Mouse (Mus musculus) spleen, adult 2 months (tissue): Measurements from ENCODE around the gene Gm4952. TPM values are rescaled to one million over a fixed set of nuclear protein-coding genes. Genes with fewer than 3 reads are reported as not detected.

Experiments used
- DNase-seq, 2 experiments: peaks; one replicate each; pipeline versions ENCODE4 v3.0.0 to v3.0.0-alpha.2; 2012 to 2021; ENCODE audit warnings: low spot score in 2 of 2, low read depth in 1 of 2
- H3K27ac ChIP-seq: fragments of 200-500 bp; 2 replicates; pipeline ENCODE4 v1.5.1; 2012; ENCODE audit warnings: low read length, inconsistent platforms; ENCODE audit not compliant: insufficient read depth
- H3K27me3 ChIP-seq: fragments of 200-500 bp; 2 replicates; pipeline ENCODE4 v1.6.1; 2012; ENCODE audit warnings: mild to moderate bottlenecking, moderate library complexity, low read length, inconsistent platforms; ENCODE audit not compliant: control insufficient read depth, insufficient read depth
- H3K36me3 ChIP-seq: fragments of 200-500 bp; 2 replicates; pipeline ENCODE4 v1.6.1; 2012; ENCODE audit warnings: mild to moderate bottlenecking, low read length, inconsistent platforms; ENCODE audit not compliant: control insufficient read depth, insufficient read depth
- H3K4me1 ChIP-seq: fragments of 200-500 bp; 2 replicates; pipeline ENCODE4 v1.6.1; 2011; ENCODE audit warnings: inconsistent platforms; ENCODE audit not compliant: control insufficient read depth, insufficient read depth, insufficient read length
- H3K4me3 ChIP-seq: fragments of 200-500 bp; 2 replicates; pipeline ENCODE4 v1.5.1; 2011; ENCODE audit warnings: mild to moderate bottlenecking, inconsistent platforms; ENCODE audit not compliant: insufficient read depth, insufficient read length; ENCODE audit errors: extremely low read depth
- CTCF ChIP-seq: fragments of 200-500 bp; IDR thresholded peaks from 2 replicates; pipeline ENCODE4 v1.5.1; 2011; ENCODE audit warnings: mild to moderate bottlenecking, inconsistent platforms; ENCODE audit not compliant: insufficient read depth, insufficient read length, insufficient replicate concordance; ENCODE audit errors: extremely low read depth
- POLR2A ChIP-seq: fragments of 200-500 bp; IDR thresholded peaks from 2 replicates; pipeline ENCODE4 v1.6.1; 2011; ENCODE audit warnings: low read depth, low read length, inconsistent platforms
- WGBS: fragments of 180-500 bp; shearing (Covaris S2); methylation state at CpG from one replicate; pipeline ENCODE4 v1.1.7; 2018; 5-methylcytosine and 5-hydroxymethylcytosine counted together
- polyA plus RNA-seq: library from polyadenylated mRNA; depleted of rRNA; stranded (reverse); fragments of >200 nt; gene quantifications from 2 replicates; pipeline ENCODE4 v1.2.3, GENCODE M21; 2012

Gene Gm4952
- polyA plus RNA-seq, 1 experiment, result not detected

DNA sequence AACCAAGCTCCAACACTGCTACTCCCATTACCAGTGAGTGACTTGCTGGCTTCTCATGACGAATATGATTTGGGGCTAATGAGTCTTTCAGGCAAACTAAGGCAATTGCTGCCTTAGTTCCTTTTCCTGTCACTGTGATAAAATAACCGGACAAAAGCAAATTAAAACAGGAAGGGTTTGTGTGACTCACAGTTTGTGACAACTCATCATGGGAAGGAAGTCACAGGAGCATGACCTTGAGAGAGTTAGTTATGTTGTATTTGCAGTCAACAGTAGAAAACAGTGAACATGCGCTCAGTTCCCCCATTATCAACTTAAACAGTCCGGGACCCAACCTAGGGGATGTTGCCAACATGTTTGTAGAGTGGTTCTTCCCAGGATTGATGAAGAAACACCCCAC, 14.5 kb upstream of the Gm4952 start:
- Histone ChIP-seq H3K4me3 (no peak overlapping the region), H3K36me3 (peaks cover 24% of the 10 kb centered on the region), H3K27ac (peak overlapping the region; percentile 1; the same call in 1 of the 2 replicates), H3K4me1 (no peaks in the 10 kb centered on the region; the same call in 1 of the 2 replicates), H3K27me3 (no peaks in the 10 kb centered on the region)
- no peak for DNase-seq
- 53% methylated on average over 4 of the region's 4 CpGs for WGBS
- TF ChIP-seq CTCF (no peak), POLR2A (no peak)

DNA sequence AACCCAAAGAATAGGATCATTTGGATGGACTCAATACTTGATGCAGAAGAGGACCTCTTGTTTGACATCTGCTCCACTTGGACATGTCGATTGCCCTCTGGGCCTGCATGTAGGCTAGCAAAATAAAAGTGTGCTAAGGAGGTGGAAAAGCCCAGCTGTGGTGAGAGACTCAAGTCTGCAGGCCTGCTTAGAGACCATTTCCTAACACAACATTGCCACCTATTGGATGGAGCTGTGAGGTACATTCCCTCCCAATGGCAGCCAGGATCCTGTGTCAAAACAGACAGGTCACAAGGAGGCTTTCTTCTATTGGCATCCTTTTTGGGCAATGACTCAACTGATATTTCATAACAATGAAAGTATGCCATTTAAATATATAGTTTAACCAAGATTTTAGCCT, 7.9 kb upstream of the Gm4952 start:
- peak; percentile 54 to 70 for DNase-seq
- Histone ChIP-seq H3K27ac (no peak overlapping the region), H3K27me3 (no peaks in the 10 kb centered on the region), H3K36me3 (peaks cover 13% of the 10 kb centered on the region), H3K4me3 (no peak overlapping the region), H3K4me1 (peaks cover 6% of the 10 kb centered on the region; the same call in 1 of the 2 replicates)
- WGBS, result 0% methylated on average over 1 of the region's 1 CpGs
- TF ChIP-seq POLR2A, result no peak
- peak; percentile 80; the same call in 1 of the 2 replicates for TF ChIP-seq CTCF

DNA sequence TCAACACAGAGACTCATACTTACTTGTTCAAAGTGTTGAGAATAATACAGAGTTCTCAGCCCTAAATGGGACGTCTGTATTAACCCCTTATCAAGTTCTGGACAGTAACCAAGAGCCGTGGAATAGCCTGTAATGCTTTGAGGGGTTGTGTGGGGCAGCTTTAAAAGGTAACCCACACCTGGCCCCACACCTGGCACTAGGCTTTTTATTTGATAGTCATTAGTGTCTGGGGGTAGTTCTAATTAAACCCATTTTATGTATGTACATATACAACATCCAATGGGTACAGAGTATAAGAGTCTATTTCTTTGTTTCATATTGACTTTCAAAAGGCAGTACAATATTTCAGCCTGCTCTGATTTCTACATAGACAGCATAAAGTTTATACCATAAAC, 4.6 kb upstream of the Gm4952 start:
- TF ChIP-seq POLR2A, result no peak
- no peak for TF ChIP-seq CTCF
- H3K27ac ChIP-seq, result no peak overlapping the region
- peaks cover 6% of the 10 kb centered on the region; the same call in 1 of the 2 replicates for H3K4me1 ChIP-seq
- DNase-seq, result no peak
- no peak overlapping the region for H3K4me3 ChIP-seq
- H3K27me3 ChIP-seq, result no peaks in the 10 kb centered on the region
- WGBS, result 70% methylated on average over 2 of the region's 2 CpGs
- no peaks in the 10 kb centered on the region for H3K36me3 ChIP-seq

DNA sequence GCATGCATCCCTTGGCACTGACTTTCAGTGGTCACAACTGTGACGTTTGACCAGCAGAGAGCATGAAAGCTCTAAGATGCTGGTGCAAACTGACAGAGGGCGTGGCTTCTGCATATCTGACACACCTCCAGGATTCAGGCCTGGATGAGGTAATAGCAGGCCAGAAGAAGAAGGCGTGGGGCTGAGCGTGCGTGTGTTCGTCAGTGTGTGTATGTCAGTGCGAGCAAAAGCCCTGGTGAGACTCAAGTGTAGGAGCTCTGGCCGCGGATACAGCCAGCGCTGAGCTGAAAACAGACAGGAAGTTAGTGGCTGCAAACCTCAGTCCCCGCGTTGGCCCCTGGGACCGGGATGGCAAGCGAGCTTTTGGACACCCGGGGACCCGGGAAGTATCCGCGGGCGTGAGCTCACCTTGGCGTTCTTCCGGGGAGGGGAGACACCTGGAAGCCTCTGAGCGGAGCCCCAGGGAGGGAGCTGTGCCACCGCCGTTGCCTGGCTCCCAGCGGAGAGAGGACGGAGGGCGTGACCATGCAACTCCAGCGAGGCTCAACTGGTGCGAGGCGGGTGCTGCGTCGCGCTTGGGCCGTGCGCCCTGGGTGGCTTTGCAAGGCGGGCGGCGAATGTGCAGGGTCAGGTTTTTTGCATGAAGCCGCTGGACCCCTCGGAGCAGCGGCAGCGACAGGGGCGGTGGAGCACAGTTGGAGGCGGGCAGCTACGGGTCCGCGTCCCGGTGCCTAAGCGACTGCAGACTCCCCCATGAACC, 4.1 kb upstream of the Gm4952 start:
- TF ChIP-seq CTCF, result peak; percentile 12; the same call in 1 of the 2 replicates
- no peak for TF ChIP-seq POLR2A
- Histone ChIP-seq H3K4me3 (peak overlapping the region; percentile 56), H3K36me3 (no peaks in the 10 kb centered on the region), H3K27ac (no peak overlapping the region), H3K27me3 (no peaks in the 10 kb centered on the region), H3K4me1 (peaks cover 6% of the 10 kb centered on the region; the same call in 1 of the 2 replicates)
- peak in 1 of 2 experiments; percentile 29 for DNase-seq
- WGBS, result under 1% methylated on average over 49 of the region's 49 CpGs

DNA sequence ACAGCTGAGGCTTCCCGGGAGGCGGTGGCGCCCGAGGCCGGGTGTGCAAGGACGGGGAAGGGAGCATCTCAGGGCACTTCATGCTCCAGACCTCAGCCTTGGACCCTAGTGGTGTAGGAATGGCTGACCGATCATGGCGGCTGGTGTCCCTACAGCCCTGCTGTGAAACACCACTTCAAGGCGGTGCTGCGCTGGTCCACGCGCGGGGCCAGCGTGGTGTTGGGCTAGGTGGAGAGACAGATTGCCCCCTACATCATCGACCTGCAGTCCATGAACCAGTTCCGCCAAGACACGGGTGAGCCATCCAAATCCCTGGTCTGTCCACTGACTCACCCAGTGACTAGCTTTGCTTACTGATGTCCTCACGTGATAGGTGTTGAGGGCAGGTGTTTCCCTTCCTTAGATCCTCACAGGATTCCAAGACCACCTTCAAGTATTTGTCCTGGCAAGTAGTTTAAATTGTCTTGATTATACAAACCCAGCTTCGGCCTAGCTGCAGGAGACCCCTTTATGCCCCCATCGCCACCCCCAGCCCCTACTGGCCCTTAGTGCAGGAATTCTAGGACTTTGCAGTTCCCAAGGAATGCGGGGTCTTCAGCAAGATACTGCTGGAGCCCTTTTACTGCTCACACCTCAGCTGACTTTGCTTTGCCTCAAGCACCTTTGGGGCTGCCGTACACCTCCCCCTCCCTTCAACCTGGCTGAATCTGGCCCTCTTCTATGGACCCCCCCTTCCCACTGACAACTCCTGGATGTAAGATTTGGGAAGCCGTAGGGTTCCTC, 3.3 kb upstream of the Gm4952 start:
- DNase-seq, result no peak
- Histone ChIP-seq H3K4me1 (peaks cover 6% of the 10 kb centered on the region; the same call in 1 of the 2 replicates), H3K4me3 (peak overlapping the region; percentile 56), H3K27ac (no peak overlapping the region), H3K27me3 (no peaks in the 10 kb centered on the region), H3K36me3 (no peaks in the 10 kb centered on the region)
- TF ChIP-seq POLR2A, result no peak
- no peak for TF ChIP-seq CTCF
- 27% methylated on average over 23 of the region's 23 CpGs for WGBS

DNA sequence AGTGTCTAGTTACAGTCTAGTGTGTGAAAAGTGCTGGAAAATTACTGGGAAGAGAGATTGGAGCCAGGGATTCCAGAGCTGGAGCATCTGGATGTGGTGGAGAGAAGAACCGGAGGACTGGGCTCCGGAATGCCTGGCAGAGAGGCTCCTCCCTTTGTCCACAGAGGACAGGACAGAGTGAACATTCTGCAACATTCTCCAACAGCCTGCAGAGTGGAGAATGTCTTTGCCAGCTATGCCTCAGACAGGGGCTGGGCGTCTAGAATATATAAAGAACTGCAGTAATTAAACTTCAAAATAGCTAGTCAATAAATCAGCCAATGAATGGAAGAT, 2.7 kb upstream of the Gm4952 start:
- Histone ChIP-seq H3K27me3 (no peaks in the 10 kb centered on the region), H3K4me1 (peaks cover 6% of the 10 kb centered on the region; the same call in 1 of the 2 replicates), H3K4me3 (no peak overlapping the region), H3K36me3 (no peaks in the 10 kb centered on the region), H3K27ac (no peak overlapping the region)
- DNase-seq, result no peak
- WGBS, result 92% methylated on average over 3 of the region's 3 CpGs
- TF ChIP-seq POLR2A (no peak), CTCF (no peak)
